Mouse (Mus musculus): ENCODE measurements around the gene Slmap. TPM values are rescaled to one million over a fixed set of nuclear protein-coding genes. Genes with fewer than 3 reads are reported as not detected.
"Not testable (repeated sequence)": the region's sequence is repeated elsewhere in the genome, so short reads cannot be mapped to it uniquely, and the experiment has no call there.

Gene Slmap
- total RNA-seq, 4 experiments from 2014 or later = 93.5 to 105 (median 101) TPM

GRCm38 (mm10) chr14:26533267-26533666 is 1.5 kb downstream of the Slmap start:
- no peak for DNase-seq (ENCODE audit: low spot score in 2 of 2)

GRCm38 (mm10) chr14:26532752-26533151 is 2.0 kb downstream of the Slmap start:
- no peak for DNase-seq (ENCODE audit: low spot score in 2 of 2)

DNA sequence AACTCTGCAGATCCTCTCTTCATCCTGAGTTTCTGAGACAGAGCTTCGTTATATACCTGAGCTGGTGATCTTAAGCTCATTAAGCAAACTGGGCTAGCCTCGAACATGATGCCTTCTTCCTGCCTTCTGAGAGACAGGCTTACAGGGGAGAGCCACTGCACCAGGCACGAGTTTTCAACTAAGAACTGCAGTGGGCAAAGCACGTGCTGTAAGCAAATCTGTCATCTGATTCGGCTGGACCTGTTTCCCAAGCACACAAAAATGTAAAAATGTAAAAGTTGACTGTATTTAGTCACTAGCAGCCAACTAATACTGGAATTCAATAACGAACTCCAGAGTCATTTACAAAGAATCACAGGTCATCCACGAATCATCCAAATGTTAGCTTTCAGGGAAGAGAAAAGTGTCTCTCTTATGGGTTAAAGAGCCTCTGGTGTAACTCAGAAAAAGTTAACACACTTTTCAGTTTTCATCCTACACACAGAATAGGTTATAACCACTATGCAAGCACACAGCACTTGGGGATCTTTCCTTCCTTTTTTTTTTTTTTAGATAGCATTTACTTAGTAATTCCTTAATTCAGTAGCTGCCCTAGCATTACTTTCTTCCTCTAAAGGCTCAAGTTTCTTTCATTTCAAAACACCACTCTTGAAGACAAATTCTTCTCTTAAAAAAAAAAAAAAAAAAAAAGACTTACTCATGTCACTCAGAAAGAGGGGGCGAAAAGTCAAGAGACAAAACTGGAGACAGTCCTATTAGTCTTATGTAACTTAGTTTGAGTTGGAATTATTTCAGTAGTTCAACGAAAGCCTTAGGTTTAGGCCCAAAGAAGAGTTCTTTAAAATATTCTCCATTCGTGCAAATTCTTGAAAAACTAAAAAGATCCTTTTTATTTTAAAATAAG is 3.1 kb downstream of the Slmap start:
- DNase-seq (ENCODE audit: low spot score in 2 of 2) = no peak

GRCm38 (mm10) chr14:26530350-26530749 is 4.4 kb downstream of the Slmap start:
- DNase-seq (ENCODE audit: low spot score in 2 of 2) = no peak

- DNase-seq (ENCODE audit: low spot score in 2 of 2) = no peak
Measured at GRCm38 (mm10) chr14:26528296-26528695, 6.4 kb downstream of the Slmap start.

- no peak for DNase-seq (ENCODE audit: low spot score in 2 of 2)
Measured at GRCm38 (mm10) chr14:26525955-26526354, 8.8 kb downstream of the Slmap start.

GRCm38 (mm10) chr14:26523082-26523481 is 11.6 kb downstream of the Slmap start:
- no peak for DNase-seq (ENCODE audit: low spot score in 2 of 2)

DNA sequence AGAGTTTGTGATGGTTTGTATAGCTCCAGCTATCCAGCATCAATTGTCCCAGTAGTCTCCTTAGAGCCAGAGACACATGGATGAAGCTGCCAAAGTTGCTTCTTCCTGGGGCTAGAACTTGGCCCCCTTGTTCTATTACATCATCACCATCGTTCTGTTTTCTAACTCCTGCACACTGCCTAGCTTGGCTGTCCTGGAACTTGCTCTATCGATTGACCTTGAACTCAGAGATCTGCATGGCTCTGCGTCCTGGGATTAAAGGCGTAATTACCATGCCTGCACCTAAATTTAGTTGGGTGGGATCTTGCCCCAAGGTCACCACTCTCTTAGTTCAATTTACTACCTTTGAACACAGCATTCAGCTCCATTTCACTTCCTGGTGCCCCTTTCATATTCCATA is 14.9 kb downstream of the Slmap start:
- no peak for DNase-seq (ENCODE audit: low spot score in 2 of 2)

DNA sequence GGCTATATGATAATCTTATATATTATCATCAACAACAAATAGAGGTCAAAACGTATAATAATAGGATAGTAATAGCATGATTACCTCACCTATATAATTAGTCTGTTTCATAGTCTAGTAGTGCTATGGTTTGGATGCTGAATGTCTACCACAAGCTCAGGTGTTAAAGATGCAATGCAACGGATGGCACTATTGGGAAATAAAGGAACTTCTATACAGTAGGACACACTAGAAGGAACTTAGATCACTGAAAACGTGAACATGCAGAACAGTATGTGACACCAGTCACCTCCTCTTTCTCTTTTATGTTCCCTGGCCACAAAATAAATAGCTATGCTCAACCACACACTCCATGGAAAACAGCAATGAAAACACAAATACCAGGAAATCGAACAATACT is 16.9 kb downstream of the Slmap start:
- no peak for DNase-seq (ENCODE audit: low spot score in 2 of 2)

DNA sequence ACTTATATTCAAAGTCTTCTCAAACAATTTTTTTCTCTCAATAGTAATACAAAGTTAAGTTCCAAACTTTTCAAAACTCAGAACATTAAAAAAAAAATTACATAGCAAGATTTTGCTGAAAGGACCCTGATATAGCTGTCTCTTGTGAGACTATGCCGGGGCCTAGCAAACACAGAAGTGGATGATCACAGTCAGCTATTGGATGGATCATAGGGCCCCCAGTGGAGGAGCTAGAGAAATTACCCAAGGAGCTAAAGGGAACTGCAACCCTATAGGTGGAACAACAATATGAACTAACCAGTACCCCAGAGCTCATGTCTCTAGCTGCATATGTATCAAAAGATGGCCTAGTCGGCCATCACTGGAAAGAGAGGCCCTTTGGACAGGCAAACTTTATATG is 18.5 kb downstream of the Slmap start:
- not testable (repeated sequence) for DNase-seq (ENCODE audit: low spot score in 2 of 2)

DNA sequence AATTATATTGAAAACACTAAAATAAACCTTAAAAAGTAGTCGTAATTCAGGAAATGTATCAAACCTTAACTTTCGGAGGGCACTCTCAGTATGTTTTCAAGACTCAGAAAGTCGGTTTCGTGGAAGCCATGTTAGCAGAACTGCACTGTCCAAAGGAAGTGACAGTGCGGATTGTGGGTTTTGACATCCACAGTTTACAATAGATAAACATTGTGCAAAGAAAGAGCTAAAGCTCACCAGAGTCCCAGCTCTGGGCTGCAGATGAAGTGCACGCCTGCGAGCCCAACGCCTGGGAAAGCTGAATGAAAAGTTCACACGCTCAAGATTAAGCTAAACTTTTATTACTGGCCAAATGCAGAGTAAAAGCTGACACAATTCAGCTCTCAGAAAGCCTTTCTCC is 18.9 kb downstream of the Slmap start:
- no peak for DNase-seq (ENCODE audit: low spot score in 2 of 2)

DNA sequence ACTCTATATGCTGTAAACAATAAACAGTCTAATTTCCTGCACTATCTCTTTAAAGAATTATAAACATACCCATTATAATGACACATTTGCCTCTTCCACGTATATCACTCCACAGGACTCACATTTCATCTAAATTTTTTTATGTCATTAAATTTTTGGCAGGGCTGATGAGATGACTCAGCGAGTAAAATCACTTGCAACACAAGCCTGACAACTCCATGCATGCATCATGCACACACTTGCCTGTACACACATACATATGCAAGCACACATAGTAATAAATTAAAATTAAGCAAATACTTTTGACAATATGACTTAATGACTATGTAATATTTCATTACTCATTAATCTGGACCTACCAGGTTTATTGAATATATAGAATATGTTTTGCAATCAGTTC is 24.2 kb downstream of the Slmap start:
- DNase-seq (ENCODE audit: low spot score in 2 of 2) = no peak

- no peak for DNase-seq (ENCODE audit: low spot score in 2 of 2)
Measured at GRCm38 (mm10) chr14:26508150-26508549, 26.6 kb downstream of the Slmap start.

GRCm38 (mm10) chr14:26507361-26507760 is 27.4 kb downstream of the Slmap start:
- no peak for DNase-seq (ENCODE audit: low spot score in 2 of 2)

GRCm38 (mm10) chr14:26504541-26504940 is 30.2 kb downstream of the Slmap start:
- no peak for DNase-seq (ENCODE audit: low spot score in 2 of 2)

DNA sequence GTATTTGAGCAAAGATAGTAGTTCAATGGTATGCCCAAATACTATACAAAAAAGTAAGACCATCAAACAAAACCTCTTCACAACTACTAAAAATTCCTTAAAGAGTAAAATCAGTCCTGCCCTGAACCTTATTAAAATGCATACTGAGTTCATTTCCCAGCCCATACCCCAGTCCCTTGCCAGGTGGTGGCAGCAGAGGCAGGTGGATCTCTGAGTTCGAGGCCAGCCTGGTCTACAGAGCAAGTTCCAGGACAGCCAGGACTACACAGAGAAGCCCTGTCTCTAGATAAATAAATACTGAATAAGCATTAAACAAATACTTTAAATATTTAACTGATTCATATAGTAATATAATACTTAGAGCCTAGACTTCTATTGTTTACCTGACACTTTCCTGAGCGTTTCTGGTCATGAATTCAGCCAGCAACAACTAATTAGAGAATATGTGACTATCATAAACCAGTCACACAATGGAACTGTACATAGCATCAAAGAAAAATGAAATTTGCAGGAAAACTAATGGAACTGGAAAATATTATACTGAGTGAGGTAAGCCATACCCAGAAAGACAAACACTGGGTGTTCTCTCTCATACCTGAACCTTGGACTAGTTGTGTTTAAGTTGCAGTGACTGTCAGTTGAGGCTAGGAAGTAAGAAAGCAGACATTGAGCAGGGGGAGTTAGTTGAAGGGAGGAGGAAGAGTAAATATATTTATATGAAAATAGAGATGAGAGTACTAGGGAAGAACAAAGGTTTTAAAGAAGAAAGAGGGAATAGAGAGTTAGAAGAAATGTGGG is 34.4 kb downstream of the Slmap start:
- DNase-seq (ENCODE audit: low spot score in 2 of 2) = no peak

GRCm38 (mm10) chr14:26495021-26495420 is 39.7 kb downstream of the Slmap start:
- DNase-seq (ENCODE audit: low spot score in 2 of 2) = no peak

- DNase-seq (ENCODE audit: low spot score in 2 of 2) = peak in 1 of 2 experiments; percentile 64
Measured at GRCm38 (mm10) chr14:26491150-26491549, 43.6 kb downstream of the Slmap start.

DNA sequence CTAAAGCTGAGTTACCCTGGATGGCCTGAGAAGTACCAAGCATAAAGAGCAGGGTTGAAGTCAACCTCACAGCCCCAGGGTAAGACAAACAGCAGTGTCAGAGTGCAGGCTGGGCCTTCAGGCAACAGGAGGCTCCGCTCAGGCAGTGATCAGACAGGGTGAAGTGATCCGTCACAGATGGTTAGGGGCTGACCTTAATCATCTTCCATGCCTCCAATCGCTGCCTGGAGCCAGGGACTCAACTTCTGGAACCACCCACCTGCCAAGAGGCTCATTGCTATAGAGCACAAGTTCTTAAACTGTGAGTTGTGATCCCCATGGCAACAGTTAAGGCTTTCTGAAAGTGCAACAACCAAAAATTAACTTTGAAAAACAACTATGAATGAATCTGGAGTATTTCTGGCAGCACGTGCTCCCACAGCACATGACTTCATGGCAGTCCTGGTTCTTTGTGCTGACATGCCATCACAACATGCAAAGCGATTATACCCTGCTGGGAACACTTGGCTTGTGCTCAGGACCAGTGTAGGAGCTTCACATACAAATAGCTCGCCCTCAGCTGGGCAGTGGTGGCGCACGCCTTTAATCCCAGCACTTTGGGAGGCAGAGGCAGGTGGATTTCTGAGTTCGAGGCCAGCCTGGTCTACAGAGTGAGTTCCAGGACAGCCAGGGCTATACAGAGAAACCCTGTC is 46.3 kb downstream of the Slmap start:
- no peak for DNase-seq (ENCODE audit: low spot score in 2 of 2)

DNA sequence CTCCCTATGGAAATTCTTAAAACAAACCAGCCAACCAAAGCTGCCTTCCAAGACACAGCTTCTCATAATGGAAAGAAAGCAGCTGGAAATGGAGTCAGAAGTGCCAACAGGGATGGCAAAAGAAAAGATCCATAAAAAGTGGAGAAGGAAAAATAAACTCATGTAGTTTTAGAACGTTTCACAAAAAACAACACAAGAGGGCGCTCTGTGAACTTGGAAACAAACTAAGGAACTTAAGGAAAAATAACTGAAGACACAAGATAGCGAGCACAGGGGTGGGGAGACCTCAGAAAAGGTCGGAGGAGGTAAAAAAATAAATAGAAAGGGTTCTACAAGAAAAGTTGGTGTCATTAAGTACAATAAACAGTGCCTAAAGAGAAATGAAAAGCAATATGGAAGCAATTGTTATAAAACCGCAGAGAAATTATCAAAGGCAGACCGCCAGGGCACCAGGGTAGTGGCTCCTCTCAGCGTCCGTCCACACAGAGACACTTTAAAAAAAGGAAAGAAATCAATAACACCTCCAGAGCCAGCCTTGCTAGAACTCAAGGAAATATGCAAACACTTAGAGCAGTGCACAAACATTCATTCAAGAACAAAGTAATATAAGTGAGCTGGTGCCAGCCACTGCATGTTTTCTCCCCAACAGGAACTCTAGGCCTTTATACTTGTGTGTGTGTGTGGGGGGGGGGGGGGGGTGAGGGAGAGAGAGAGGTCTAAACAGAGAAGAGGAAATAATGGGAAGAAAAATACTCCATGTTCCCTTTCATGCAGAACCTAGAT is 48.1 kb downstream of the Slmap start:
- no peak for DNase-seq (ENCODE audit: low spot score in 2 of 2)

DNA sequence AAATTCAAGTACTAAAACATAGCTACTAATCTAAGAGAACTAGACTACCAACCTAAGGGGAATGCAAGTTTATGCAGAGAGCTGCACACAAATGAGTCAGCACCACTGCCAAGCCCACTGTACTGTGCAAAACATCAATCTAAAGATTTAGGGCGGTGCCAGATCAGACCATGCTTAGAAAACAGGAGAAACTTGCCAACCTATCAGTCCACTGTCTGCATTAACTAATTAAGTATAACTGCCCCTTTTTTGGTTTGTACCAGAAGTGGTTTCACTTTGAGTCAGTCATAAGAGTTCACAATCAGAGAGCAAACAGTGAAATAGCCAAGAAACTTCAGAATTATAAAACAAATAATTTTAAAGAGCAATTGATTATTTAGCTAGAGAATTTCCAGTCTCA is 53.3 kb downstream of the Slmap start:
- DNase-seq (ENCODE audit: low spot score in 2 of 2) = no peak
